Mouse (Mus musculus) CH12.LX (cell line): ENCODE results near the gene Atp8b5.

Experiments used
- CTCF ChIP-seq, 2 experiments: IDR thresholded peaks in 1 of 2; conservative IDR thresholded peaks in 1 of 2; 2 replicates each; pipeline ENCODE4 v1.5.1; 2011 to 2012; ENCODE audit warnings: low read depth in 2 of 2, low read length in 2 of 2, improper control_type of control experiment in 1 of 2, inconsistent platforms in 1 of 2, mild to moderate bottlenecking in 1 of 2, moderate library complexity in 1 of 2
- HCFC1 ChIP-seq: IDR thresholded peaks from 2 replicates; pipeline ENCODE4 v1.6.1; 2012; ENCODE audit warnings: low read depth, mild to moderate bottlenecking, inconsistent platforms, low read length, improper control_type of control experiment
- IRF4 ChIP-seq: IDR thresholded peaks from 2 replicates; pipeline ENCODE4 v1.6.1; 2014; ENCODE audit warnings: low read depth, mild to moderate bottlenecking, inconsistent platforms, low read length, improper control_type of control experiment
- JUN ChIP-seq: IDR thresholded peaks from 2 replicates; pipeline ENCODE4 v1.6.1; 2011; ENCODE audit warnings: low read depth, mild to moderate bottlenecking, low read length, improper control_type of control experiment, moderate library complexity; ENCODE audit not compliant: insufficient read depth
- JUND ChIP-seq: conservative IDR thresholded peaks from 2 replicates; pipeline ENCODE4 v1.6.1; 2011; ENCODE audit warnings: low read depth, low read length, improper control_type of control experiment
- MAZ ChIP-seq: IDR thresholded peaks from 2 replicates; pipeline ENCODE4 v1.6.1; 2012; ENCODE audit warnings: low read depth, mild to moderate bottlenecking, inconsistent platforms, low read length, improper control_type of control experiment, moderate library complexity
- MEF2A ChIP-seq: IDR thresholded peaks from 2 replicates; pipeline ENCODE4 v1.6.1; 2014; ENCODE audit warnings: low read depth, mild to moderate bottlenecking, inconsistent platforms, low read length, improper control_type of control experiment, borderline replicate concordance
- MYC ChIP-seq: IDR thresholded peaks from 2 replicates; pipeline ENCODE4 v1.6.1; 2011; ENCODE audit warnings: low read depth, mild to moderate bottlenecking, improper control_type of control experiment, low read length
- POLR2A ChIP-seq: IDR thresholded peaks from 2 replicates; pipeline ENCODE4 v1.6.1; 2011; ENCODE audit warnings: low read depth, mild to moderate bottlenecking, improper control_type of control experiment, low read length
- POLR2AphosphoS2 ChIP-seq: IDR thresholded peaks from 2 replicates; pipeline ENCODE4 v1.6.1; 2011; ENCODE audit warnings: low read depth, low read length, improper control_type of control experiment
- USF1 ChIP-seq: IDR thresholded peaks from 2 replicates; pipeline ENCODE4 v1.6.1; 2014; ENCODE audit warnings: low read depth, mild to moderate bottlenecking, inconsistent platforms, low read length, improper control_type of control experiment
- ZC3H11A ChIP-seq: IDR thresholded peaks from 2 replicates; pipeline ENCODE4 v1.6.1; 2012; ENCODE audit warnings: low read depth, mild to moderate bottlenecking, inconsistent platforms, low read length, improper control_type of control experiment

DNA sequence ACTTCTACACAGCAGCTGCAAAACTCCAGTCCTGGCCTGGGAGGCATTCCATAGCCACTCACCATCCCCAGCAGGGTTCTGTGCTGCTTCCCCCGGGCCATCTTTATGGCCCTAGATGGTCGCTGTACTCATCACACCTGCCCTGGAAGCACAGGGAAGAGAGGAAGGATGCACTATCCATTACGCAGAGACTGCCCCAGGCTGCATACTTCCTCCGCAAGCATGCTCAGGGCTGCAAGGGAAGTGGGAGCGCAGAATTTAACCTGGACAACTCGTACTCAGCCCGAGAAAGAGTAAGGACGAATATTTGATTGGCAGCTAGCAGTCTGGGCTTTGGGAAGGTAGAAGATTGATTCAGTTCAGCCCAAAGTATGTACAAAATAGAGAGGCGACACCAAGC is 128.9 kb downstream of the Atp8b5 start:
- TF ChIP-seq JUND (no peak), POLR2A (no peak), MYC (no peak), IRF4 (no peak), MEF2A (no peak), POLR2AphosphoS2 (no peak), CTCF (conservative IDR thresholded peaks at IDR 0.05 in 1 of 2, IDR thresholded peaks at IDR 0.05 in 1 of 2; ENCODE audit: low read depth in 2 of 2, low read length in 2 of 2) (no peak), ZC3H11A (no peak), HCFC1 (no peak), JUN (no peak), MAZ (no peak), USF1 (no peak)
